Mouse (Mus musculus): ENCODE measurements around the gene Sh2d4b. TPM values are rescaled to one million over a fixed set of nuclear protein-coding genes. Genes with fewer than 3 reads are reported as not detected.

The Sh2d4b gene
- polyA plus RNA-seq, 2 experiments from 2014 or later: not detected

DNA sequence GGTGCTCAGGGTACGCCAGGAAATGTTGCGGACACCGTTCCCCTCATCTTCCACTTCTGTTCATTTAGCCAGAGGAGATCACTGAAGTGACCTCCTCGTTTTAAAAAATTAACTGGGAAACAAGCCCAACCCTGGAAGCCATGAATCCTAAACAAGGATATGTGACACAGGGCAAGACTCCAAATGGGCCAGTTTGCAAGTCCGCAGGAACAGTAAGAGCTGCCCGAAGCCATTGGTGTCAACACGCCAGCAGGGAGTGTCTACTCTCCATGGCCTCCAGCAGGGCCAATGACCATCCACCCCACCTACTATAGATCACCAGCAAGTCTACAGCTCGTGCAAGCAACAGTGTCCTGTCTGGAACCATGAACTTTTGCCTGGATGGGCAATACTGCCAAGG lies 12.7 kb upstream of the Sh2d4b start:
- ATAC-seq: no peak

- no peak for ATAC-seq
Measured at GRCm38 (mm10) chr14:40902307-40903055, 9.4 kb upstream of the Sh2d4b start.

- no peak for ATAC-seq
Measured at GRCm38 (mm10) chr14:40900267-40900666, 7.2 kb upstream of the Sh2d4b start.

DNA sequence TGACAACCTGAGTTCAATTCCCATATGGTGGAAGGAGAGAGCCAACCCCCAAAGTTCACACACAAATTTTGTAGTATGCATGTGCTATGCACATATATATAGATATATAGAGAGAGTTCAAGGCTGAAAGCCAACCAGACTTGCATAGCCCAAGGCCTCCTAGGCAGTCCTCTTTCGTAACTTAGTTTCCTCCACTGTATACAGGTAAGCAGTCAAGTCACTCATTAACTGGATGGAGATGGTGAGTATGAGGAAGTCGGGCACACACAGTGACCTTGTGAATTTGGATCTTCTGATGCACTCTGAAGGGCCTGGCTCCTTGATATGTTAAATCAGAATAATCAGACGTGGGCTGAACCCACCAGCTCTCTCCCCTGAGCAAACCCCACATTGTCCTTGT lies 4.8 kb upstream of the Sh2d4b start:
- ATAC-seq: no peak

DNA sequence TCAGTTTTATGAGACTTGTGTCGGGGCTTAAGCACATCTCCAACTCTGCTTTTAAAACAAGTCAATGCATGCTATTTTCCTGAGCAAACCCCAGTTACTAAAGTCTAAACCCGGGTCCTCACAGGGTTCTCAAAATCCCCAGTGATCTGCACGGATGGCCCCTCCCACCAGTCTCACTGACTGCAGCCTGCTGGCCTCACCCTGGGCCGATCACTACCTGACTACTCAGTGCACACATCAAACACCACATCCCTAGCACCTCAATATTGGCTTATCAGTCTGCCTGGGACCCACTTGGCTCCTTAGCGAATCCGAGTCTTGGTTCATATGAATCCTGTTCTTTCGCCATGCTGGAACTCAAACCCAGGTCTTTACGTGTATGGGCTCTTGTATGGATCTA lies 2.6 kb upstream of the Sh2d4b start:
- ATAC-seq: no peak

DNA sequence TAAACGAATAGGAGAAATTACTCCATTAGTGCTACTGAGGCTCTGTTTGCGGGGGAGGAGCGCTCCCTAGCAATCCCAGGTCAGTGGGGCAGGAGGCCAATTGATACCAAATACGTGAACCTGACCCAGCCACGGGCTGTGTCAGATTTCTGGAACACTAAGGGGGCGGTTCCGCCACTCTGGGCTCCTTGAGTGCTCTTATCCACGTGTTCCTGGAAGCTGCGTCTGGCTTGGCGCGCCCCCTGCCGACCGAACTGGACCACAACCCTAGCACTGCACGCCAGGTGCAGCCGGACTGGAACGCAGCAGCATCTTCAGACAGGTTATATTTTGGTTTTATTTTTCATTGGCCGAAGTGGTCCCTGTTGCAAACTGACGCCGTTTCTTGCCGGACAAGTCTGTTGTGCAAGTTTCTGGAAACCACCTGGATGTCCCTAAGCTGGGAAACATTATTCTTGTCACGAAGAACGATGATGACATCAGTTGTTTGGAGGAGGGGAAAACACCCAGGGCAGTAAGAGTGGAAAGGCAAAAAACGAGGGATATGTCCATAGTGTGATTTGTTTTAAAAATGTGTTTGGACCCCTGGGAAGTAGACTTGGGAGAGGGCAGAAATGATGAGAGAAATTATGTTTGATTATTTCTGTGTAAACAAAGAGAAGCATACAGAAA lies 1.6 kb upstream of the Sh2d4b start:
- peak; percentile 53 for ATAC-seq

DNA sequence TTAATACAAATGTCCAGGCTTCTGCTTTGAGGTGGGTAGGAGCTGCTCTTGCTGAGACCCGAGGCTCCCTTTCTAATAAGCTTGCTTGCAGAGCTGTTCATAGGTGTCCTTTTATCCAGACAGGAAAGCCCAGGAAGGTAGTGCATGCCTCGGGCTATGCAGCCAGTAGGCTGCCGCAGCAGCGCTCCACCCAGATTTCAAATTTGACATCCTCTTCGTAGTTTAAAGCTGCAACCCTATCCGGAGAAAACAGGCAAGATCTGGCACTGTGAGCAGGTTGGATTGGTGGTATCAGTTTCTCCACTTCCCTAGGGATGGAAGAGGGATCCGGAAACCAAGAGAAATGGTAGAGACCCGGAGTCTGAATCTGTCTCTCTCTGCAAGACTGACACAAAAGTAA lies 818 bp upstream of the Sh2d4b start:
- ATAC-seq: no peak

DNA sequence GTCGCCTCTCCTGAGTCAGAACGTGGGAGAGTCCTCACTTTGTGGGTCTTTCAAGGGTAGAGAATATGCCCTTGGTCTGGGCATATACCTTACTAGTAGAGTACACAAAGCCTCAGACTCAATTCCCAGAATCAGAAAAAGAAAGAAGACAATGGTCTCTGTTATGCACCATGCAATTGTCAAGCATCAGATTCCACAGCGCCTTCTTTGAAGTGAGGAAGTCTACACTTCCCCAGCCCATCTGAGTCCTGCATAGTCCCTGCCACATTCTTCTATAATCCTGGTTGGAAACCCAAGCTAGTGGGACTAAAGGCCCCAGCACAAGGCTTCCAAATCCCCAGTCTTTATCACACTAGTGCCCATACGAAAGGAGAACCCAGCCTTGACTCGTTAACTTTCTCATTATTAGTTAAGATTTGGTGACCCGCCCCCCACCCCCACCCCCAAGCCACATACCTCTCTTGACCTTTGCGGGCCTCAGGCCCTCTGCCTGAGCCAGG lies 690 bp downstream of the Sh2d4b start:
- ATAC-seq: no peak

GRCm38 (mm10) chr14:40891506-40891905 lies 1.6 kb downstream of the Sh2d4b start:
- peak; percentile 68 for ATAC-seq

- no peak for ATAC-seq
Measured at GRCm38 (mm10) chr14:40889704-40890103, 3.4 kb downstream of the Sh2d4b start.

DNA sequence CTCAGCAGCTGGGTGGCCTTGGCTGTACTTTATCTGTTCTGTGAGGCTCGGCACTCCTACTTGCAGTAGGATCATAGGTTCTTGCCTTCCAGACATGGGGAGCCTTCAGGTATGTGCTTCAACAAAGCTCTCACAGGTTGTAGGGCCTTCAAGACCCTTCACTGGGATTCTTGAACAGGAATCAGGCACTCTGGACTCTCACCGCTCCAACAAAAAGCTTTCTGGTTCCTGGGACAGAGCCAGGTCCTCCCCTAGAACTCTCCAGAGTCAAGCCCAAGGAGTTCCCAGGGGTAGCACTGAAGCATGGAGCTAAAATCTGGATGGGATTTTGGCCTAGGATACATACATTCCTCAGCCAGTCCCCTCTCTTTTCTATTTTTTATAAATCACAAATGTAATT lies 3.9 kb downstream of the Sh2d4b start:
- ATAC-seq: no peak

GRCm38 (mm10) chr14:40886428-40887202 lies 6.5 kb downstream of the Sh2d4b start:
- no peak for ATAC-seq

GRCm38 (mm10) chr14:40885752-40886151 lies 7.3 kb downstream of the Sh2d4b start:
- ATAC-seq: no peak

GRCm38 (mm10) chr14:40885225-40885624 lies 7.8 kb downstream of the Sh2d4b start:
- no peak for ATAC-seq

DNA sequence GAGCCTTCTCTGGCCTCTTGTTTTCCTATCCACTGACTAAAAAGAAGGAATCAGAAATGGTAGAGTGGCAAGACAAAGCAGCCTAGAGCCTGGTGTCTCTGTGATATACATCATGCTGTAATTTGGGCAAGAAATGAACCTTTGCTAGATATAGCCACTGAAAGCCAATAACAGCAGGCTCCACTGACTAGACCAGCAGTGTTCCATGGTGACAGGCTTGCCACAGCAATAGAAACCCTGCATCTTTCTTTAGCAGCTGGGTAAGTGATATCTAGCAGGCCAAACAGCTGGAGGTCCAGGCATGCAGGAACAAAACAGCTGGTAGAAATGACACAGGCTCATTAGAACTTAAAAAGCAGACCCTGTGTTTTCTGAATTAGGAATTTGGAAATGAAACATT lies 18.5 kb downstream of the Sh2d4b start:
- no peak for ATAC-seq

- ATAC-seq: no peak
Measured at GRCm38 (mm10) chr14:40873961-40874360, 19.1 kb downstream of the Sh2d4b start.

DNA sequence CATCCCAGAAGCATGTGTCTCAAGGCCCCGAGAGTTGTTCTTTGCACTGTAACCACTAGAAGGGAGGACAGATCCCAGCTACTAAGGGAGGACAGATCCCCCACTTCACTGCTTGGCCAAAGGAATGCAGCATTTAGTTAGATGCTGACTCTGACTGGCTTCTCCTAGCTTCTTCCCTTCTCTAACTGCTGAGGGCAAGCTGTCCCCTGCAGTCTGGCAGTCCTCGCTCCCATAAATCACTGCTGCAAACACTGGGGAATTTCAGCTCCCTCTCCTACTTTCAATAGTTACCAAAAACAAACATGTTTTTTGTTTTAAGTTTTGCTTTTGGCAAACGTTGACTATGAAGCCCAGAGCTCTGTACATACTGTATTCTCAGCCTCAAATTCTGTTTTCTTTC lies 22.5 kb downstream of the Sh2d4b start:
- ATAC-seq: no peak

- ATAC-seq: no peak
Measured at GRCm38 (mm10) chr14:40864811-40865514, 28.1 kb downstream of the Sh2d4b start.

- no peak for ATAC-seq
Measured at GRCm38 (mm10) chr14:40863659-40864058, 29.4 kb downstream of the Sh2d4b start.

DNA sequence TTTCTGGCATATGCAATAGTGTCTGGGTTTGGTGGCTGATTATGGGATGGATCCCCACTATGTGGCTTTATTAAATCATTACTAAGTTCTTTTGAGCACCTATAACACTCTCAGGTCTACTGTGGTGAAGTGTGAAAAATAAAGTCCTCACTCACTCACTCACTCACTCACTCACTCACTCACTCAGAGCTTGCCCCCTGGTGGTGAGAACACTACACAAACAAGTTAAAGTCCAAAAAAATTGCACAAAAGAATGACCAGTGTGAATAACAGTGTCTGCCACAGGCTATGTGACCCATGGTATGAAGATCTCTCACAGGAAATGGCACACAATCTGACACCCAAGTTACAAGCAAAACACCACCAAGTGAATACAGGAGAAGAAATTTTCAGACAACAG lies 30.0 kb downstream of the Sh2d4b start:
- ATAC-seq: no peak

GRCm38 (mm10) chr14:40852978-40853377 lies 40.1 kb downstream of the Sh2d4b start:
- no peak for ATAC-seq

GRCm38 (mm10) chr14:40837397-40837796 lies 55.7 kb downstream of the Sh2d4b start:
- ATAC-seq: no peak

- no peak for ATAC-seq
Measured at GRCm38 (mm10) chr14:40830505-40830904, 62.6 kb downstream of the Sh2d4b start.

Data from activated CD4-positive, CD25-positive, alpha-beta regulatory T cell, adult 4 months (primary cell).